Mouse (Mus musculus): Measurements from ENCODE around the gene Atad3a. TPM values are rescaled to one million over a fixed set of nuclear protein-coding genes. Genes with fewer than 3 reads are reported as not detected.
A peak's percentile ranks its signal among the peaks of the same experiment; 100 is the strongest.

Gene Atad3a
- total and polyA plus RNA-seq, 3 experiments = 133 to 216 (median 154) TPM

- Histone ChIP-seq H3K79me2 (replicated peaks; ENCODE audit: control insufficient read depth, extremely low read depth, insufficient read depth, poor library complexity, severe bottlenecking) (no peaks in the 10 kb centered on the region), H3K4me1 (ENCODE audit: control insufficient read depth in 1 of 2, insufficient read depth in 2 of 2) (peaks cover 21 to 50% of the 10 kb centered on the region in 2 experiments), H3K36me3 (replicated peaks in 1 of 2; ENCODE audit: control insufficient read depth in 1 of 2, insufficient read depth in 1 of 2, low read length in 1 of 2) (no peaks in the 10 kb centered on the region), H3K27ac (ENCODE audit: insufficient read depth, low read depth) (no peak overlapping the region), H3K9me3 (replicated peaks; ENCODE audit: low read length) (no peaks in the 10 kb centered on the region), H3K4me2 (ENCODE audit: insufficient read depth, low read depth, poor library complexity, severe bottlenecking) (peak overlapping the region; percentile 79), H3K4me3 (replicated peaks in 1 of 3; ENCODE audit: low read depth in 2 of 3, low read length in 2 of 3, poor library complexity in 1 of 3) (no peak overlapping the region), H3K27me3 (replicated peaks) (peaks cover 44% of the 10 kb centered on the region), H3K9ac (ENCODE audit: insufficient read depth, low read depth) (no peak overlapping the region)
- DNase-seq (ENCODE audit: extremely low read depth) = no peak
- in situ Hi-C loops (cut with MboI; ENCODE audit: low pct_ligation_motif_present, low pct_unique_long_range_greater_than_20kb, low sequenced_read_pairs) = no loop called here
- dilution Hi-C loops (cut with MboI; ENCODE audit: extremely low pct_ligation_motif_present, extremely low pct_unique_long_range_greater_than_20kb, low sequenced_read_pairs) = no loop called here
- TF ChIP-seq UBTF (IDR thresholded peaks at IDR 0.05; ENCODE audit: low read depth, low read length) (no peak), ETS1 (conservative IDR thresholded peaks at IDR 0.05; ENCODE audit: low read depth, low read length) (no peak), KAT2A (IDR thresholded peaks at IDR 0.05; ENCODE audit: insufficient replicate concordance, low read length) (no peak), POLR2AphosphoS2 (IDR thresholded peaks at IDR 0.05; ENCODE audit: low read depth, low read length) (no peak), MAFK (IDR thresholded peaks at IDR 0.05; ENCODE audit: insufficient replicate concordance, low read length) (no peak), NRF1 (IDR thresholded peaks at IDR 0.05; ENCODE audit: low read depth, low read length) (no peak), IRF4 (IDR thresholded peaks at IDR 0.05; ENCODE audit: low read depth, low read length) (no peak), E2F4 (IDR thresholded peaks at IDR 0.05; ENCODE audit: insufficient replicate concordance, low read depth, low read length) (no peak), RCOR1 (conservative IDR thresholded peaks at IDR 0.05; ENCODE audit: low read depth, low read length) (no peak), MAZ (IDR thresholded peaks at IDR 0.05; ENCODE audit: low read depth, low read length) (no peak), TCF12 (IDR thresholded peaks at IDR 0.05; ENCODE audit: low read depth, low read length) (no peak), CTCF (conservative IDR thresholded peaks at IDR 0.05 in 1 of 2, IDR thresholded peaks at IDR 0.05 in 1 of 2; ENCODE audit: low read depth in 2 of 2, low read length in 2 of 2) (no peak), TBP (conservative IDR thresholded peaks at IDR 0.05; ENCODE audit: low read depth, low read length) (no peak), JUN (IDR thresholded peaks at IDR 0.05; ENCODE audit: insufficient read depth, low read depth, low read length) (no peak), EP300 (IDR thresholded peaks at IDR 0.05; ENCODE audit: low read length) (no peak), USF2 (conservative IDR thresholded peaks at IDR 0.05; ENCODE audit: low read depth, low read length) (no peak), BHLHE40 (IDR thresholded peaks at IDR 0.05; ENCODE audit: low read depth, low read length) (no peak), GABPA (IDR thresholded peaks at IDR 0.05; ENCODE audit: insufficient replicate concordance, low read depth, low read length) (no peak)
Measured at GRCm38 (mm10) chr4:155773335-155774078, 12.6 kb upstream of the Atad3a start.

- H3K4me1 ChIP-seq (ENCODE audit: control insufficient read depth in 1 of 2, insufficient read depth in 2 of 2) = peaks cover 21 to 50% of the 10 kb centered on the region in 2 experiments
- no peaks in the 10 kb centered on the region for H3K36me3 ChIP-seq (replicated peaks in 1 of 2; ENCODE audit: control insufficient read depth in 1 of 2, insufficient read depth in 1 of 2, low read length in 1 of 2)
- no peak overlapping the region for H3K4me2 ChIP-seq (ENCODE audit: insufficient read depth, low read depth, poor library complexity, severe bottlenecking)
- dilution Hi-C loops (cut with MboI; ENCODE audit: extremely low pct_ligation_motif_present, extremely low pct_unique_long_range_greater_than_20kb, low sequenced_read_pairs) (no loop called here), in situ Hi-C loops (cut with MboI; ENCODE audit: low pct_ligation_motif_present, low pct_unique_long_range_greater_than_20kb, low sequenced_read_pairs) (no loop called here)
- no peak for DNase-seq (ENCODE audit: extremely low read depth)
- H3K27ac ChIP-seq (ENCODE audit: insufficient read depth, low read depth) = no peak overlapping the region
- no peaks in the 10 kb centered on the region for H3K9me3 ChIP-seq (replicated peaks; ENCODE audit: low read length)
- no peak overlapping the region for H3K9ac ChIP-seq (ENCODE audit: insufficient read depth, low read depth)
- no peaks in the 10 kb centered on the region for H3K79me2 ChIP-seq (replicated peaks; ENCODE audit: control insufficient read depth, extremely low read depth, insufficient read depth, poor library complexity, severe bottlenecking)
- peaks cover 44% of the 10 kb centered on the region for H3K27me3 ChIP-seq (replicated peaks)
- TF ChIP-seq CHD2 (IDR thresholded peaks at IDR 0.05; ENCODE audit: low read length) (no peak), E2F4 (IDR thresholded peaks at IDR 0.05; ENCODE audit: insufficient replicate concordance, low read depth, low read length) (no peak), MXI1 (IDR thresholded peaks at IDR 0.05; ENCODE audit: low read depth, low read length) (no peak), IRF4 (IDR thresholded peaks at IDR 0.05; ENCODE audit: low read depth, low read length) (no peak), UBTF (IDR thresholded peaks at IDR 0.05; ENCODE audit: low read depth, low read length) (no peak), RAD21 (IDR thresholded peaks at IDR 0.05; ENCODE audit: low read depth, low read length) (no peak), MAZ (IDR thresholded peaks at IDR 0.05; ENCODE audit: low read depth, low read length) (no peak), JUND (conservative IDR thresholded peaks at IDR 0.05; ENCODE audit: low read depth, low read length) (no peak), MAFK (IDR thresholded peaks at IDR 0.05; ENCODE audit: insufficient replicate concordance, low read length) (no peak), ZMIZ1 (IDR thresholded peaks at IDR 0.05; ENCODE audit: low read depth, low read length) (no peak), BHLHE40 (IDR thresholded peaks at IDR 0.05; ENCODE audit: low read depth, low read length) (no peak), CTCF (conservative IDR thresholded peaks at IDR 0.05 in 1 of 2, IDR thresholded peaks at IDR 0.05 in 1 of 2; ENCODE audit: low read depth in 2 of 2, low read length in 2 of 2) (no peak), ZKSCAN1 (IDR thresholded peaks at IDR 0.05; ENCODE audit: borderline replicate concordance, low read depth, low read length) (no peak), SIN3A (IDR thresholded peaks at IDR 0.05; ENCODE audit: low read length) (no peak), USF1 (IDR thresholded peaks at IDR 0.05; ENCODE audit: low read depth, low read length) (no peak), ELF1 (IDR thresholded peaks at IDR 0.05; ENCODE audit: low read depth, low read length) (no peak), JUN (IDR thresholded peaks at IDR 0.05; ENCODE audit: insufficient read depth, low read depth, low read length) (no peak), ETS1 (conservative IDR thresholded peaks at IDR 0.05; ENCODE audit: low read depth, low read length) (no peak), EP300 (IDR thresholded peaks at IDR 0.05; ENCODE audit: low read length) (no peak), GABPA (IDR thresholded peaks at IDR 0.05; ENCODE audit: insufficient replicate concordance, low read depth, low read length) (no peak)
- H3K4me3 ChIP-seq (replicated peaks in 1 of 3; ENCODE audit: low read depth in 2 of 3, low read length in 2 of 3, poor library complexity in 1 of 3) = no peak overlapping the region
Measured at GRCm38 (mm10) chr4:155772786-155773185, 11.9 kb upstream of the Atad3a start.
